Mouse (Mus musculus): Measurements from ENCODE around the gene Svopl. TPM values are rescaled to one million over a fixed set of nuclear protein-coding genes. Genes with fewer than 3 reads are reported as not detected.
A peak's percentile ranks its signal among the peaks of the same experiment; 100 is the strongest.

Gene Svopl
- polyA plus RNA-seq, 1 experiment: 0.35 TPM

GRCm38 (mm10) chr6:38031924-38032540 is 14.8 kb downstream of the Svopl start:
- TF ChIP-seq POLR2A (IDR thresholded peaks at IDR 0.05; ENCODE audit: control insufficient read depth, low read depth, low read length): no peak
- no peak for TF ChIP-seq CTCF (IDR thresholded peaks at IDR 0.05; ENCODE audit: control insufficient read depth, insufficient read depth, insufficient replicate concordance, low read depth, low read length)
- H3K27ac ChIP-seq (ENCODE audit: control insufficient read depth, insufficient read depth, low read depth, low read length): no peak overlapping the region
- H3K36me3 ChIP-seq (ENCODE audit: control insufficient read depth, insufficient read depth, low read length): no peaks in the 10 kb centered on the region
- no peak overlapping the region for H3K4me3 ChIP-seq (ENCODE audit: control insufficient read depth, low read depth, low read length)
- H3K27me3 ChIP-seq (ENCODE audit: control insufficient read depth, insufficient read depth, low read length): no peaks in the 10 kb centered on the region
- no peaks in the 10 kb centered on the region for H3K4me1 ChIP-seq (ENCODE audit: control insufficient read depth, insufficient read depth, low read length)

- Histone ChIP-seq H3K27ac (ENCODE audit: control insufficient read depth, insufficient read depth, low read depth, low read length) (no peak overlapping the region), H3K4me1 (ENCODE audit: control insufficient read depth, insufficient read depth, low read length) (no peaks in the 10 kb centered on the region), H3K36me3 (ENCODE audit: control insufficient read depth, insufficient read depth, low read length) (no peaks in the 10 kb centered on the region), H3K4me3 (ENCODE audit: control insufficient read depth, low read depth, low read length) (no peak overlapping the region), H3K27me3 (ENCODE audit: control insufficient read depth, insufficient read depth, low read length) (no peaks in the 10 kb centered on the region)
- no peak for TF ChIP-seq CTCF (IDR thresholded peaks at IDR 0.05; ENCODE audit: control insufficient read depth, insufficient read depth, insufficient replicate concordance, low read depth, low read length)
- no peak for TF ChIP-seq POLR2A (IDR thresholded peaks at IDR 0.05; ENCODE audit: control insufficient read depth, low read depth, low read length)
These were observed 18.6 kb downstream of the Svopl start for GRCm38 (mm10) chr6:38028205-38028604.

- TF ChIP-seq POLR2A (IDR thresholded peaks at IDR 0.05; ENCODE audit: control insufficient read depth, low read depth, low read length) (no peak), CTCF (IDR thresholded peaks at IDR 0.05; ENCODE audit: control insufficient read depth, insufficient read depth, insufficient replicate concordance, low read depth, low read length) (no peak)
- no peaks in the 10 kb centered on the region for H3K36me3 ChIP-seq (ENCODE audit: control insufficient read depth, insufficient read depth, low read length)
- no peaks in the 10 kb centered on the region for H3K27me3 ChIP-seq (ENCODE audit: control insufficient read depth, insufficient read depth, low read length)
- H3K4me1 ChIP-seq (ENCODE audit: control insufficient read depth, insufficient read depth, low read length): no peaks in the 10 kb centered on the region
- H3K4me3 ChIP-seq (ENCODE audit: control insufficient read depth, low read depth, low read length): no peak overlapping the region
- H3K27ac ChIP-seq (ENCODE audit: control insufficient read depth, insufficient read depth, low read depth, low read length): no peak overlapping the region
These were observed 19.0 kb downstream of the Svopl start for GRCm38 (mm10) chr6:38027771-38028170.

DNA sequence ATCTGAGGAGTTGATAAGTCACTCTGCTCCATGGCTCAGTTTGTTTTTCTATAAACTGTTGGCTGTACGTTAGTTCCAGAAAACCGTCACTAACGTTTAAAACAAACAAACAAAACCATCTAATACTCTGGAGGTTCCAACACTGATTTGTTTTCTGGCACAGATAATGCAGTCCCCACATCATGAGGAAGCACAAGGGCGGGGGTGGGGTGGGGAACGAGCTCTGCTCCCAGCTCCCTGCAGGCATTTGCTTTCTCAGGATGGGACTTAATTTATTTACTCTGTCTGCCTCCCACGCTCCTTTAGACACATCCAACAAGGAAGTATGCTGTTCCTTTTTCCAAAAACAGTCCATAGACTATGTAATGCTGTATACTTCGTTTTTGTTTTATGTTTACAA is 23.5 kb downstream of the Svopl start:
- Histone ChIP-seq H3K36me3 (ENCODE audit: control insufficient read depth, insufficient read depth, low read length) (no peaks in the 10 kb centered on the region), H3K27ac (ENCODE audit: control insufficient read depth, insufficient read depth, low read depth, low read length) (no peak overlapping the region), H3K27me3 (ENCODE audit: control insufficient read depth, insufficient read depth, low read length) (no peaks in the 10 kb centered on the region), H3K4me1 (ENCODE audit: control insufficient read depth, insufficient read depth, low read length) (no peaks in the 10 kb centered on the region), H3K4me3 (ENCODE audit: control insufficient read depth, low read depth, low read length) (no peak overlapping the region)
- TF ChIP-seq POLR2A (IDR thresholded peaks at IDR 0.05; ENCODE audit: control insufficient read depth, low read depth, low read length): no peak
- TF ChIP-seq CTCF (IDR thresholded peaks at IDR 0.05; ENCODE audit: control insufficient read depth, insufficient read depth, insufficient replicate concordance, low read depth, low read length): no peak

GRCm38 (mm10) chr6:38021406-38021805 is 25.4 kb downstream of the Svopl start:
- Histone ChIP-seq H3K4me3 (ENCODE audit: control insufficient read depth, low read depth, low read length) (no peak overlapping the region), H3K36me3 (ENCODE audit: control insufficient read depth, insufficient read depth, low read length) (no peaks in the 10 kb centered on the region)
- no peak for TF ChIP-seq CTCF (IDR thresholded peaks at IDR 0.05; ENCODE audit: control insufficient read depth, insufficient read depth, insufficient replicate concordance, low read depth, low read length)
- TF ChIP-seq POLR2A (IDR thresholded peaks at IDR 0.05; ENCODE audit: control insufficient read depth, low read depth, low read length): no peak

DNA sequence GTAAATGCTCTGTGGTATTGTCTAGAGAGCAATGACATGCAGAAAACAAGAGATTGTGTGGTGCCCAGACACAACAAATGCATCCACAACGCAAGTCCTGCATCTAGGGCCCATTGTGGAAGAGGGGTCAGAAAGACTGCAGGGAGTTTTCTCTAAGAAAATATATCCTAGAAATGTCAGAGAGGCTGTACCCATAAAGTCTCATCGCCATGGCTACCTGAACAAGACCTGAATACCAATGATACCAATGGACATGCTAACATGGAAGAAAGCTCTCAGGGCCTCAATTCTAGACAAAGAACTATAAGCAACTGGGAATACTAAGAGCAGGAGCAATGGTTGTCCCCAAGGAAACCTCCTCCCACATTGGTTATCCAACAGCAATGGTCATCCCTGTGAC is 34.0 kb downstream of the Svopl start:
- no peaks in the 10 kb centered on the region for H3K4me1 ChIP-seq (ENCODE audit: control insufficient read depth, insufficient read depth, low read length)
- H3K27ac ChIP-seq (ENCODE audit: control insufficient read depth, insufficient read depth, low read depth, low read length): no peak overlapping the region
- H3K36me3 ChIP-seq (ENCODE audit: control insufficient read depth, insufficient read depth, low read length): no peaks in the 10 kb centered on the region
- no peak overlapping the region for H3K4me3 ChIP-seq (ENCODE audit: control insufficient read depth, low read depth, low read length)
- TF ChIP-seq CTCF (IDR thresholded peaks at IDR 0.05; ENCODE audit: control insufficient read depth, insufficient read depth, insufficient replicate concordance, low read depth, low read length) (no peak), POLR2A (IDR thresholded peaks at IDR 0.05; ENCODE audit: control insufficient read depth, low read depth, low read length) (no peak)
- H3K27me3 ChIP-seq (ENCODE audit: control insufficient read depth, insufficient read depth, low read length): no peaks in the 10 kb centered on the region

More at GRCm38 (mm10) chr6:38021406-38021805, 25.4 kb downstream of the Svopl start:
- Histone ChIP-seq H3K4me1 (ENCODE audit: control insufficient read depth, insufficient read depth, low read length) (no peaks in the 10 kb centered on the region), H3K27ac (ENCODE audit: control insufficient read depth, insufficient read depth, low read depth, low read length) (no peak overlapping the region), H3K27me3 (ENCODE audit: control insufficient read depth, insufficient read depth, low read length) (no peaks in the 10 kb centered on the region)

GRCm38 (mm10) chr6:38007459-38007858 is 39.3 kb downstream of the Svopl start:
- no peaks in the 10 kb centered on the region for H3K36me3 ChIP-seq (ENCODE audit: control insufficient read depth, insufficient read depth, low read length)
- H3K4me3 ChIP-seq (ENCODE audit: control insufficient read depth, low read depth, low read length): no peak overlapping the region
- TF ChIP-seq POLR2A (IDR thresholded peaks at IDR 0.05; ENCODE audit: control insufficient read depth, low read depth, low read length): no peak
- TF ChIP-seq CTCF (IDR thresholded peaks at IDR 0.05; ENCODE audit: control insufficient read depth, insufficient read depth, insufficient replicate concordance, low read depth, low read length): peak; percentile 21; the same call in 1 of the 2 replicates
- H3K27me3 ChIP-seq (ENCODE audit: control insufficient read depth, insufficient read depth, low read length): no peaks in the 10 kb centered on the region
- H3K4me1 ChIP-seq (ENCODE audit: control insufficient read depth, insufficient read depth, low read length): no peaks in the 10 kb centered on the region
- no peak overlapping the region for H3K27ac ChIP-seq (ENCODE audit: control insufficient read depth, insufficient read depth, low read depth, low read length)

Measured in testis, adult 2 months (tissue).